Mouse (Mus musculus): ENCODE results near the gene Muc20. TPM values are rescaled to one million over a fixed set of nuclear protein-coding genes. Genes with fewer than 3 reads are reported as not detected.

Muc20 gene
- not detected for total RNA-seq (2023)

GRCm38 (mm10) chr16:32797426-32797689 is at the start of gene Muc20:
Muc20 (minus strand) TSS chr16:32797435.

GRCm38 (mm10) chr16:32810321-32810720 is 13.1 kb upstream of the Muc20 start, which contains the start of gene Smbd1:
Smbd1 (minus strand) TSS chr16:32810477.

GRCm38 (mm10) chr16:32735586-32735985 is 61.6 kb downstream of the Muc20 start, which contains the start of gene Muc4:
Muc4 (plus strand) TSS chr16:32735886.

Other genes with a start within 250 kb of the Muc20 start
- 61.9 TPM for gene Tfrc, start 188.5 kb downstream of the Muc20 start, total RNA-seq (2023)
- gene Tnk2, start 153.6 kb downstream of the Muc20 start, total RNA-seq (2023) = 49.0 TPM
- not detected for gene Muc4, start 61.5 kb downstream of the Muc20 start, total RNA-seq (2023)
- not detected for gene Smbd1, start 13.0 kb upstream of the Muc20 start, total RNA-seq (2023)
- 78.0 TPM for gene Fyttd1, start 80.1 kb upstream of the Muc20 start, total RNA-seq (2023)
- 22.2 TPM for gene Rubcn, start 80.3 kb upstream of the Muc20 start, total RNA-seq (2023)
- 96.7 TPM for gene Lrch3, start 116.7 kb upstream of the Muc20 start, total RNA-seq (2023)